Mouse (Mus musculus) brown adipose tissue, adult 24 weeks (tissue): ENCODE results near the gene Lyst. TPM values are rescaled to one million over a fixed set of nuclear protein-coding genes. Genes with fewer than 3 reads are reported as not detected.
"Not testable (repeated sequence)": the region's sequence is repeated elsewhere in the genome, so short reads cannot be mapped to it uniquely, and the experiment has no call there.

Experiments used
- H3K27ac ChIP-seq: fragments of 200-500 bp; replicated peaks from 2 replicates; pipeline ENCODE4 v1.5.1; 2012; ENCODE audit warnings: low read depth, mild to moderate bottlenecking, low read length
- H3K4me1 ChIP-seq: fragments of 200-500 bp; 2 replicates; pipeline ENCODE4 v1.6.1; 2012; ENCODE audit warnings: low read length, mixed read lengths; ENCODE audit not compliant: control insufficient read depth, insufficient read depth, insufficient read length
- H3K4me3 ChIP-seq: fragments of 200-500 bp; 2 replicates; pipeline ENCODE4 v1.5.1; 2012; ENCODE audit warnings: low read depth, mild to moderate bottlenecking, low read length, moderate library complexity; ENCODE audit not compliant: insufficient read depth
- polyA plus RNA-seq: library from polyadenylated mRNA; stranded (reverse); fragments of >200 nt; gene quantifications from 2 replicates; pipeline ENCODE4 v1.2.4, GENCODE M21; 2012; ENCODE audit not compliant: missing spikeins, insufficient read depth, insufficient read length

Gene Lyst
- polyA plus RNA-seq, 1 experiment = 21.4 TPM

DNA sequence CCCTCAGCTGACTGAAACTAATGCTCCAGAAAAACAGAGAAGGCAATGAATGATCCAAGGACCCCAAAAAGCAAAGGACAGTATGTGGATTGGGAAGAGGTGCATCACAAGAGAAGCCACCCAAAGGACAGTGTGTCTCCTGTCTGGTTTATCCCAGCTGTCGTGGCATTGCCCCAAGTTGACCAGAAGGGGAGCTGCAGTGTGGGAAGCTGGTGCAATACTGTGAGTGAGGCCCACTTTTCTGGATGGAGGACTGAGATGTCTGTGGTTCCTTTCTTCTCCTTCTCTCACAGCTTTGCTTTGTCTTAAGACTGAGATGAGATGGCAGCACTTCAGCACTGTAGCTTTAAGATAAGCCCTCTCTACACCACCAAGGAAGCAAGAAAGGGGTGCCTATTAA lies 205.9 kb downstream of the Lyst start:
- H3K27ac ChIP-seq = no peak overlapping the region
- no peak overlapping the region for H3K4me3 ChIP-seq
- no peaks in the 10 kb centered on the region for H3K4me1 ChIP-seq

DNA sequence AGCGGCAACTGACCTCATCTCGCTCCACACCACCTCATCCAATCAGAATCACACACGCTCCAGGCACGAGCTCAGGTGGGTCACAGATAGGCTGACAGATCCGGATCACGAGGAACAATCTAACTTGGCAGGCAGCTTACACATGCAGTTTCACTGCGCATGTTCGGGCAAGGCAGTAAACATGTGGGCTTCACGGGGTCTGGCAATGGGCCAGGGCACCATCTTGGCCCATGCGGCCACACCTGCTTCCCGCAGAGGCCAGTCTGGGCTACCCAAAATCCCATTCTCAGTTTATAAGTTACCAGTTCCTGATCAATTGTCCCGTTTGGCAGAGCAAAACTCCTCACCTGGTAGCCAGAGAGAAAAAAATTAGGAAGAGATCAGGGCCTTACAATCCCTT lies 207.6 kb downstream of the Lyst start:
- not testable (repeated sequence) for H3K4me3 ChIP-seq, H3K27ac ChIP-seq, H3K4me1 ChIP-seq

GRCm38 (mm10) chr13:13798775-13799174 lies 208.6 kb downstream of the Lyst start:
- no peak overlapping the region for H3K27ac ChIP-seq
- H3K4me1 ChIP-seq = no peaks in the 10 kb centered on the region
- no peak overlapping the region for H3K4me3 ChIP-seq

DNA sequence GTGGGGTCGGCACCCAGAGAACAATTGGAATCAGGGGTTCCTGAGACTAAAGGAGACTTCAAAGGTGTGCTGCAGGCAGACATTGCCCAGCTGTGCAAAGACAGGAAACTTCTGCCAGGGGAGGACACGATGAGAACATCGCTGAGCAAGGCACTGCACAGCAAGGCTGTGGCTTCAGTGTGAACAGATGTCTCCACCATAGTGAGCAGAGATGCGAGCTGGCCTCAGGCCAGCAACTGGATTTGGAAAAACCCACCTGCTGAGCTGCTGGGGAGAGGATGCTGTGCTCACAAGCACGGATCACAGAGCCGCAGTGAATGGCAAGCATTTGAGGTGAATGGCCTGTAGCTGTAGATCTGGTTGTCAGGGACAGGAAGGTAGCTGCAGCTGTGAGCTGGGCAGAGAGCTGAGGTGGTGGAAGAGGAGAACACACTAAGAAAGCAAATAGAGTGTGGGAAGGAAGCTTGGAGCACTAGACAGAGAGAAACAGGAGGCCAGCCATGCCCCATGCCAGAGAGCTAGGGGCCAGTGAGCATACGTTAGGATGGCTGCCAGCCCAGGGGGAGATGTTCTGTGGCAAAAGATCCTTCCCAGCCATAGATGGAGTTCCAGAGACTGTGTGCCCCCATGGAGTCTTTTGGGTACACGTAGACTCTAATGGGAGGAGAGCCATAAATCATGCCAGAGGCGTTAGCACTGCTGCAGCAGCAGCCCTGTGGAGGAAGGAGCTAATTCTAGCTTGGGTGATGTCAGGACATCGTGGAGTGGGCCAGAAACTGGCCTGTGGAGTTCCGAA lies 218.3 kb downstream of the Lyst start:
- Histone ChIP-seq H3K27ac (no peak overlapping the region), H3K4me3 (no peak overlapping the region), H3K4me1 (no peaks in the 10 kb centered on the region)

GRCm38 (mm10) chr13:13810885-13811284 lies 220.7 kb downstream of the Lyst start:
- no peak overlapping the region for H3K4me3 ChIP-seq
- H3K27ac ChIP-seq = no peak overlapping the region
- no peaks in the 10 kb centered on the region for H3K4me1 ChIP-seq

GRCm38 (mm10) chr13:13818696-13819095 lies 228.5 kb downstream of the Lyst start:
- Histone ChIP-seq H3K4me1 (no peaks in the 10 kb centered on the region), H3K27ac (no peak overlapping the region), H3K4me3 (no peak overlapping the region)

GRCm38 (mm10) chr13:13820234-13821123 lies 230.3 kb downstream of the Lyst start:
- H3K4me3 ChIP-seq = no peak overlapping the region
- H3K27ac ChIP-seq = no peak overlapping the region
- no peaks in the 10 kb centered on the region for H3K4me1 ChIP-seq

DNA sequence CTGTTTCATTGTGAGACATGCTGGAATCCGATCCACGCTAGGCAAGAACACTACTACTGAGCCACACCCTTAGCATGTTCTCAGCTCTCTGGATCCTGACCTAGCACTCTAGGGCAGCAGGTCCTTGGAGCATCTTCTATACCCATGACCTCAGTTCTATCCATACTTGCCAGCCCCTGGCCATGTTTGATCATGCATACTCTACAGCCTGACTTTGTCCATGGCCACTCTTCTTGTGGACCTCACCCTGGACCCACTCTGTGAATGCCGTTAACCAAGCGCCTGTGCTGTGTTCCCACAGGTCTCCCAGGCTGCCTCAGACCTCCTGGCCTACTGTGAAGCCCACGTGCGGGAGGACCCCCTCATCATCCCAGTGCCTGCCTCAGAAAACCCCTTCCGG lies 234.7 kb downstream of the Lyst start:
- no peaks in the 10 kb centered on the region for H3K4me1 ChIP-seq
- no peak overlapping the region for H3K4me3 ChIP-seq
- H3K27ac ChIP-seq = no peak overlapping the region

DNA sequence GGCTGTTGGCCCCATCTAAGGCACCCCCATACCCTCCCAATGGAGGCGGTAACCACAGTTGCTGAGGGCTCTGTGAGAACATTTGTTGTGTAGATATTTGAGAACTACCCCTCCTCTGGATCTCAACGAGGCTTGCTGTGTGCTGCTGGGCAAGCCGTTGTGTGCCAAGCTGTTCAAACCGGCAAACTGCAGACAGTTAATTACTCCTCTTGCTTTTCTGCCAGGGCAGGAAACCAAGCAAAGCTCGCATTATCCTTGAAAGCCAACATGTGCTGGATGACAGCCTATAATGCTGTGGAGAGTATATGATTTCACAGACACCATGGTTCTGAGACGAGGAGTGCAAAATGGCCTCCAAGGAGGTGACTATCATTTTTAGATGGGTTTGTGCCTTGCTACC lies 236.3 kb downstream of the Lyst start:
- Histone ChIP-seq H3K4me3 (no peak overlapping the region), H3K27ac (no peak overlapping the region), H3K4me1 (no peaks in the 10 kb centered on the region)

DNA sequence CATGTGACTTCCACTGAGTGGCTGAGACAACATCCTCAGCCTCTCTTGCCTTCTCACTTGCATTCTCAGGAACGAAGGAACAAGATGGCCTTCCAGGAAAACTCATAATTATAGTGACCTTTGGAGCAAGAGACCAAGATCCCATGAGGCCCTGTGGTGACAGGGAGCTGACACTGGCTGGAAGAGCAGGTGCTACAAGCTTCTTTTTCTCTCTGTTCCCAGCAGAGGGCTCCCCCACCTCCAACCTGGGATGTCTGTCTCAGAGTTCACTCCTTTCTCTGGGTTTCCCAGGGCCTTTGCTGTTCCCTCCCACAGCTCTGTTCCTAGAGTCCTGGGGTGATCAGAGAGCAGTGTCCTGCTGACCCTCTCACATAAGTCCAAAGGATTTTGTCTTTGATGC lies 237.9 kb downstream of the Lyst start:
- Histone ChIP-seq H3K27ac (no peak overlapping the region), H3K4me3 (no peak overlapping the region), H3K4me1 (no peaks in the 10 kb centered on the region)

Other genes starting within 250 kb of the Lyst start
- 6.3 and 7.5 TPM in 2 replicates for gene Gpr137b, start 196.4 kb upstream of the Lyst start, polyA plus RNA-seq
- 45.2 and 56.6 TPM in 2 replicates for gene Nid1, start 152.8 kb upstream of the Lyst start, polyA plus RNA-seq
- not detected in 2 replicates for gene Gng4, start 193.7 kb downstream of the Lyst start, polyA plus RNA-seq